Mouse (Mus musculus) left cerebral cortex, adult 2 months (tissue): Measurements from ENCODE around the gene Tbc1d24. TPM values are rescaled to one million over a fixed set of nuclear protein-coding genes. Genes with fewer than 3 reads are reported as not detected.

Experiments used
- DNase-seq, 2 experiments: peaks; one replicate each; pipeline ENCODE4 v3.0.0; 2021 to 2022; ENCODE audit warnings: low spot score in 2 of 2, mixed read lengths in 1 of 2; ENCODE audit errors: extremely low spot score in 1 of 2
- H3K27ac ChIP-seq: fragments of 200-600 bp; 2 replicates; pipeline ENCODE4 v1.8.1; 2022
- H3K4me3 ChIP-seq: fragments of 200-600 bp; 2 replicates; pipeline ENCODE4 v1.8.1; 2022
- CTCF ChIP-seq: fragments of 200-600 bp; IDR thresholded peaks from 2 replicates; pipeline ENCODE4 v1.8.1; 2022; ENCODE audit warnings: antibody characterized with exemption, mild to moderate bottlenecking, moderate library complexity
- intact Hi-C: fragments of 180-260 bp; cut with DNase I; formaldehyde crosslinking; loops from one replicate; pipeline ENCODE4 v1.15.1; 2025
- long read RNA-seq, 2 experiments: library from polyadenylated mRNA; stranded (forward); transcript quantifications; one replicate each; pipeline ENCODE4 v2.0.0; 2021; ENCODE audit warnings: borderline mapping rate in 2 of 2
- total RNA-seq, 2 experiments: library from RNA; stranded (reverse); gene quantifications; 2 replicates each; pipeline ENCODE4 v1.2.3; 2021

Tbc1d24 gene
- 10 to 100 TPM; 63.3 to 69.7 TPM for total RNA-seq
- long read RNA-seq, experiment 1, full-length matches to known transcripts = 1 of 22 reads
- long read RNA-seq, experiment 1, partial matches to known transcripts = 4 of 22 reads
- long read RNA-seq, experiment 1, other reads (novel, unspliced or antisense) = 17 of 22 reads
- long read RNA-seq, experiment 2, partial matches to known transcripts = 0 of 6 reads
- long read RNA-seq, experiment 2, other reads (novel, unspliced or antisense) = 6 of 6 reads

GRCm38 (mm10) chr17:24205284-24205888, at the start of gene Tbc1d24:
Gene Tbc1d24 (minus strand): TSS chr17:24205562.
- Histone ChIP-seq H3K27ac (peak within 1 kb of the TSS; percentile 98), H3K4me3 (peak within 1 kb of the TSS; percentile 84)
- DNase-seq = peak; percentile 96
- intact Hi-C loops = loop anchor here (2.0 kb wide), 1 partner anchor 37 kb away; the partner anchor contains the start of gene Atp6v0c
- no peak for TF ChIP-seq CTCF

GRCm38 (mm10) chr17:24252329-24252728, 47.0 kb upstream of the Tbc1d24 start:
- no peak for TF ChIP-seq CTCF
- Histone ChIP-seq H3K27ac (no peak overlapping the region), H3K4me3 (no peak overlapping the region)
- no peak for DNase-seq
- intact Hi-C loops = loop anchor here (5.0 kb wide), 1 partner anchor 100 kb away; the partner anchor contains the start of genes Abca17 and Abca3

- peak within 1 kb of the TSS; percentile 45 for H3K27ac ChIP-seq
- H3K4me3 ChIP-seq = peak within 1 kb of the TSS; percentile 74
- DNase-seq = peak; percentile 93 to 95
- intact Hi-C loops = loop anchor here (5.0 kb wide), 1 partner anchor 101 kb away; the partner anchor contains the start of genes Abca17 and Abca3
- peak; percentile 61 for TF ChIP-seq CTCF
These were observed 46.1 kb upstream of the Tbc1d24 start, which contains the start of gene Ccnf for GRCm38 (mm10) chr17:24251320-24252069. Gene Ccnf (minus strand): TSS chr17:24251484.

GRCm38 (mm10) chr17:24250988-24251319, 45.6 kb upstream of the Tbc1d24 start:
- no peak for TF ChIP-seq CTCF
- Histone ChIP-seq H3K27ac (peak overlapping the region; percentile 45), H3K4me3 (peak overlapping the region; percentile 74)
- intact Hi-C loops = loop anchor here (5.0 kb wide), 1 partner anchor 101 kb away; the partner anchor contains the start of genes Abca17 and Abca3
- DNase-seq = no peak

- TF ChIP-seq CTCF = peak; percentile 27
- H3K27ac ChIP-seq = no peak overlapping the region
- intact Hi-C loops = no loop called here
- H3K4me3 ChIP-seq = no peak overlapping the region
- no peak for DNase-seq
These were observed 43.3 kb upstream of the Tbc1d24 start for GRCm38 (mm10) chr17:24248641-24249040.

- TF ChIP-seq CTCF = no peak
- Histone ChIP-seq H3K27ac (peak overlapping the region; percentile 58), H3K4me3 (no peak overlapping the region)
- no peak for DNase-seq
- intact Hi-C loops = no loop called here
These were observed 38.7 kb upstream of the Tbc1d24 start for GRCm38 (mm10) chr17:24244061-24244460.

GRCm38 (mm10) chr17:24243311-24243969, 38.1 kb upstream of the Tbc1d24 start:
- Histone ChIP-seq H3K4me3 (no peak overlapping the region), H3K27ac (peak overlapping the region; percentile 58)
- TF ChIP-seq CTCF = peak; percentile 60
- no peak for DNase-seq
- intact Hi-C loops = no loop called here

GRCm38 (mm10) chr17:24236921-24237320, 31.6 kb upstream of the Tbc1d24 start:
- TF ChIP-seq CTCF = no peak
- intact Hi-C loops = no loop called here
- no peak for DNase-seq
- Histone ChIP-seq H3K4me3 (no peak overlapping the region), H3K27ac (no peak overlapping the region)

GRCm38 (mm10) chr17:24236479-24236878, 31.1 kb upstream of the Tbc1d24 start:
- intact Hi-C loops = no loop called here
- no peak for DNase-seq
- Histone ChIP-seq H3K27ac (no peak overlapping the region), H3K4me3 (no peak overlapping the region)
- no peak for TF ChIP-seq CTCF

GRCm38 (mm10) chr17:24227941-24228340, 22.6 kb upstream of the Tbc1d24 start:
- no peak overlapping the region for H3K27ac ChIP-seq
- H3K4me3 ChIP-seq = no peak overlapping the region
- intact Hi-C loops = no loop called here
- TF ChIP-seq CTCF = no peak
- no peak for DNase-seq

- intact Hi-C loops = no loop called here
- TF ChIP-seq CTCF = no peak
- H3K4me3 ChIP-seq = no peak overlapping the region
- DNase-seq = no peak
- no peak overlapping the region for H3K27ac ChIP-seq
These were observed 21.4 kb upstream of the Tbc1d24 start for GRCm38 (mm10) chr17:24226721-24227120.
